Mouse (Mus musculus): ENCODE measurements around the gene Lsm10. TPM values are rescaled to one million over a fixed set of nuclear protein-coding genes. Genes with fewer than 3 reads are reported as not detected.

Lsm10 gene
- polyA plus RNA-seq, 1 experiment = 55.2 TPM

- no peak for DNase-seq (ENCODE audit: low read depth)
These were observed 22.2 kb downstream of the Lsm10 start for GRCm38 (mm10) chr4:126118651-126119050.

- DNase-seq (ENCODE audit: low read depth) = no peak
These were observed 22.6 kb downstream of the Lsm10 start for GRCm38 (mm10) chr4:126119051-126119450.

GRCm38 (mm10) chr4:126120052-126120451 lies 23.6 kb downstream of the Lsm10 start:
- no peak for DNase-seq (ENCODE audit: low read depth)

- DNase-seq (ENCODE audit: low read depth) = no peak
These were observed 24.1 kb downstream of the Lsm10 start for GRCm38 (mm10) chr4:126120506-126120905.

- no peak for DNase-seq (ENCODE audit: low read depth)
These were observed 27.1 kb downstream of the Lsm10 start for GRCm38 (mm10) chr4:126123309-126124040.

- DNase-seq (ENCODE audit: low read depth) = no peak
These were observed 34.1 kb downstream of the Lsm10 start for GRCm38 (mm10) chr4:126130502-126130901.

- no peak for DNase-seq (ENCODE audit: low read depth)
These were observed 35.1 kb downstream of the Lsm10 start for GRCm38 (mm10) chr4:126131290-126132121.

GRCm38 (mm10) chr4:126132636-126133264 lies 36.3 kb downstream of the Lsm10 start:
- DNase-seq (ENCODE audit: low read depth) = no peak

GRCm38 (mm10) chr4:126134236-126134635 lies 37.8 kb downstream of the Lsm10 start:
- DNase-seq (ENCODE audit: low read depth) = no peak

- no peak for DNase-seq (ENCODE audit: low read depth)
These were observed 38.2 kb downstream of the Lsm10 start for GRCm38 (mm10) chr4:126134639-126135038.

GRCm38 (mm10) chr4:126137773-126138172 lies 41.4 kb downstream of the Lsm10 start:
- DNase-seq (ENCODE audit: low read depth) = no peak

- DNase-seq (ENCODE audit: low read depth) = no peak
These were observed 44.6 kb downstream of the Lsm10 start for GRCm38 (mm10) chr4:126141021-126141420.

- no peak for DNase-seq (ENCODE audit: low read depth)
These were observed 49.0 kb downstream of the Lsm10 start for GRCm38 (mm10) chr4:126145396-126145795.

GRCm38 (mm10) chr4:126146974-126147532 lies 50.6 kb downstream of the Lsm10 start:
- no peak for DNase-seq (ENCODE audit: low read depth)

GRCm38 (mm10) chr4:126147533-126148160 lies 51.2 kb downstream of the Lsm10 start, which contains the start of gene Eva1b:
Gene Eva1b (plus strand): TSS chr4:126147744.
- DNase-seq (ENCODE audit: low read depth) = no peak

Other genes starting within 250 kb of the Lsm10 start
- 2.2 and 4.7 TPM in 2 replicates for gene Csf3r, start 72.1 kb upstream of the Lsm10 start, polyA plus RNA-seq (2012; rRNA removed)
- 37.9 and 63.5 TPM in 2 replicates for gene Mrps15, start 49.7 kb upstream of the Lsm10 start, polyA plus RNA-seq (2012; rRNA removed)
- 5.7 and 6.5 TPM in 2 replicates for gene Oscp1, start 38.1 kb upstream of the Lsm10 start, polyA plus RNA-seq (2012; rRNA removed)
- 31.3 and 34.3 TPM in 2 replicates for gene Stk40, start 7.3 kb downstream of the Lsm10 start, polyA plus RNA-seq (2012; rRNA removed)
- gene Eva1b, start 51.1 kb downstream of the Lsm10 start, polyA plus RNA-seq (2012; rRNA removed) = 50.8 and 52.3 TPM in 2 replicates
- gene Sh3d21, start 66.9 kb downstream of the Lsm10 start, polyA plus RNA-seq (2012; rRNA removed) = 3.6 and 6.2 TPM in 2 replicates
- gene Thrap3, start 106.1 kb downstream of the Lsm10 start, polyA plus RNA-seq (2012; rRNA removed) = 50.6 and 59.9 TPM in 2 replicates
- 52.8 and 57.0 TPM in 2 replicates for gene Map7d1, start 159.7 kb downstream of the Lsm10 start, polyA plus RNA-seq (2012; rRNA removed)
- gene Trappc3, start 165.7 kb downstream of the Lsm10 start, polyA plus RNA-seq (2012; rRNA removed) = 59.6 and 72.8 TPM in 2 replicates
- 5.0 and 6.0 TPM in 2 replicates for gene Col8a2, start 190.2 kb downstream of the Lsm10 start, polyA plus RNA-seq (2012; rRNA removed)
- gene Adprhl2, start 225.1 kb downstream of the Lsm10 start, polyA plus RNA-seq (2012; rRNA removed) = 34.5 and 38.0 TPM in 2 replicates
- 5.7 and 8.0 TPM in 2 replicates for gene Tekt2, start 229.1 kb downstream of the Lsm10 start, polyA plus RNA-seq (2012; rRNA removed)

All from gonadal fat pad, adult 2 months (tissue).